Mouse (Mus musculus) 3T3-L1 (cell line): Measurements from ENCODE around the gene Rassf8.
A peak's percentile ranks its signal among the peaks of the same experiment; 100 is the strongest.

Experiments used
- DNase-seq: peaks from one replicate; pipeline ENCODE4 v3.0.0-alpha.2; 2015; ENCODE audit warnings: low read depth, low spot score

The Rassf8 gene

DNA sequence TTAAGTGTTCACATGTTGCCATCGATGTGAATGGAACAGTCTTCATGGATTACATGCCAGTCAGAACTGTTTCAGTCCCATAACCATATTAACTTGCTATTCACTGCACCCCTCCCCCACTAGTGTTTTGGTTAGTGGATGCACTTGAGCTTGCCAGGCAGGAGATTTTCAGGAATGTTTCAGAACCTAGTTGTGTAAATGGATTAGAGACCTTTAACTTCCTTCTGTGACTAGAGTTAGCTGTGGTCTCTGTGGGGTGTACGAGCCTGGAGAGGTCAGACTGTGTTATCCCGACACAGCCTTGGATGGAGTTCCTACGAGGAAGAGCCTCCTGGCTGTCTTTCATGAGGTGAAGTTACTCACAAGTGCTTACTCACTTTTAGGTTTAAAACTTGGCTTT lies 29.7 kb downstream of the Rassf8 start:
- DNase-seq, result no peak

DNA sequence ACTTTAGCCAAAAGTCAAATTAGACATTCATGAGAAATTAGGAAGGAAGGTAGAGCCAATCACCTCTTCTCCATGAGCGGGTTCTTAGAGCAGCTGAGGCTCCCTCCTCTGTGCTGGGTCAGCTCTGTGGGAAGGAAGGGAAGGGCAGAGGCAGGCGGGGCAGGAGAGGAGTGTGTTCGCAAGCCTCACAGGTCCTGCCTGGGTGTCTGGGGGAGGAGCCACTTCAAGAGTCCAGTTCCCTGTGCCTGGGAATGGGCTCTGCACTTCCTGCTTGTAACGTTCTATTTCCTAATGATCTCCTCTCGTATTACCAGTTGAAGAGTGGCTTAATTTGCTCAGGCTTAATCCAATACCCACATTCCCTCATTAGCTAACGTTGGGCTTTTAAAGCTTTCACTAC lies 32.8 kb downstream of the Rassf8 start:
- no peak for DNase-seq

DNA sequence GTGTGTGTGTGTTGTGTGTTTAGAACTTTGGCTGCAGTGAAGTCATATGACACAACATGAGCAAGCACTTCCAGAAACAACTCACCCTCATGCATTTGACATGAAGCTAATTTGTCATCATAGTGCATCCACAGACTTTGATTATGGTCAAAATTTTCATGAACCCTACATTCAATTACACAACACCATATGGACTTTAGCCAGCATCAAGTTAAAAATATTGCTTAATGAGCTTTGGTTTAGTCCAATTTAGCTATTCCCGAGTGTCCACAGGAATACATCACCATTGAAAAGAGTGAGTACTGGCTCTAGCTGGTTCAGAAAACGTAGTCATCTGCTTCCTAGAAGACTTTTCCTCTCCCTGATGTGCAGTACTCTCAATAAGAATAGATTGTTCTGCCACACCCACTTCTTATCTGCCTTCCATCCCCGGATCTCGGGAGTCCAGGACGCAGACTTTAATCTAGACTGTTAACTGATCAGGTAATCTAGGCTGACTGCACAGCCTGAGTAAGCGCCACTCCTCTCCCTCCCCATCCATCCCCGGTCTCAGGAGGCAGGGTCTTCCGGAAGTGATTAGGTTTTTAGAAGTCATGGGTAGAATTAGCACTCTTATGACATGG lies 33.7 kb downstream of the Rassf8 start:
- DNase-seq, result no peak

DNA sequence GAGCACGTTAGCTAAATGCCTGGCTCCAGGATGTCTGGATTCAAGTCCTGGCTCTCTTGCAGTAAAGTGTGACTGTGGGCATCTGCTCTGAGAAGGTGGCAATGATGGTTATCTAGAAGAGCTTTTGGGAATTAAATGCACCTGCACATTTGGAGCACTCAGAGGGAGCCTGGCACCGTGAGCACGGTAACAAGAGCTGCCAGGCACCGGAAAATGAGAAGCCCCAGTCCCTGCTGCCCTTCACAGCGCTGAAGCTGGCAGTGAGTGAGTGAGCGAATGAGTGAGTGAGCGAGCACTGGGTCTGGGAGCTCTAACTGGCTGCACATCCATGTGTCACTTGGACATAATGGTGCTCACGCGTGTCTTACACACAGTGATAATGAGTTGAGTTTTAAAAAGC lies 34.7 kb downstream of the Rassf8 start:
- DNase-seq, result no peak

DNA sequence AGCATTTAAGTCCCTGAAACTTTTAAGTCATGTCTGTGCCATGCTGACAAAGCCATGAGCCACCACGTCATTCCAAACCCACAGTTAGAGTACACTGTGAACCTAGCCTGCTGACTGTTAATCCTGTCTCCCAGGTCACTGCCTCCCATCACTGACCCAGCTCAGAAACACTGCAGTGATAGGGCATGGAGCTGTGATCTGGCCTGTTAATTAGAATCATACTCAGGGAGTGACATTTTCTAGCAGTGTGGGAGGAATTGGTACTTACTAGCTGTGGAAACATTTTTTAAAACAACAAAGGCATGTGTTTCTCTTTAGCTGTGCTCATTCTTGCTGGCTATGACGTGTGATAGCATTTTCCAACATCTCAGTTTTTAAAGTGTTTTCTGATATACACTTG lies 35.4 kb downstream of the Rassf8 start:
- no peak for DNase-seq

- DNase-seq, result no peak
These were observed 40.8 kb downstream of the Rassf8 start for GRCm38 (mm10) chr6:145787311-145787710.

- no peak for DNase-seq
These were observed 43.2 kb downstream of the Rassf8 start for GRCm38 (mm10) chr6:145789738-145790137.

DNA sequence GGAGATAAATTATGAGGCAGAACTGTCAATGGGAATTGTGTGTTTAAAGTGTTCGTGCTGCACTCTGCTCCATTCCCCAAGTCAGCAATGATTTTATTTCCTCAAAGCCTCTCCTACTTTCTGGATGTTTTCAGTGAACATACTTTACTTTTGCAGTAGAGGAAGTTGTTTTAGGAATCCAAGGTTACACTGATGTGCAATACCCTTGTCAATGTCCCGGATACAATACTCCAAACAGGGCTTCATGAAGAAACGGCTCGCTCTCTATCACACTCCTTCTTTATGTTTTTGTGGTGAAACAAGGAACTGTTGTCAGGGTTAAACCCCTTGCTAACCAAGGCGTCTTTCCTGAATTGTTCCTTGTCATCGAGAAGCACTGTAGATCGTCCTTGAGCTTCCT lies 45.8 kb downstream of the Rassf8 start:
- DNase-seq, result no peak

- DNase-seq, result peak; percentile 90
These were observed 46.6 kb downstream of the Rassf8 start for GRCm38 (mm10) chr6:145793109-145793593.

GRCm38 (mm10) chr6:145794671-145795070 lies 48.1 kb downstream of the Rassf8 start:
- DNase-seq, result peak; percentile 49

DNA sequence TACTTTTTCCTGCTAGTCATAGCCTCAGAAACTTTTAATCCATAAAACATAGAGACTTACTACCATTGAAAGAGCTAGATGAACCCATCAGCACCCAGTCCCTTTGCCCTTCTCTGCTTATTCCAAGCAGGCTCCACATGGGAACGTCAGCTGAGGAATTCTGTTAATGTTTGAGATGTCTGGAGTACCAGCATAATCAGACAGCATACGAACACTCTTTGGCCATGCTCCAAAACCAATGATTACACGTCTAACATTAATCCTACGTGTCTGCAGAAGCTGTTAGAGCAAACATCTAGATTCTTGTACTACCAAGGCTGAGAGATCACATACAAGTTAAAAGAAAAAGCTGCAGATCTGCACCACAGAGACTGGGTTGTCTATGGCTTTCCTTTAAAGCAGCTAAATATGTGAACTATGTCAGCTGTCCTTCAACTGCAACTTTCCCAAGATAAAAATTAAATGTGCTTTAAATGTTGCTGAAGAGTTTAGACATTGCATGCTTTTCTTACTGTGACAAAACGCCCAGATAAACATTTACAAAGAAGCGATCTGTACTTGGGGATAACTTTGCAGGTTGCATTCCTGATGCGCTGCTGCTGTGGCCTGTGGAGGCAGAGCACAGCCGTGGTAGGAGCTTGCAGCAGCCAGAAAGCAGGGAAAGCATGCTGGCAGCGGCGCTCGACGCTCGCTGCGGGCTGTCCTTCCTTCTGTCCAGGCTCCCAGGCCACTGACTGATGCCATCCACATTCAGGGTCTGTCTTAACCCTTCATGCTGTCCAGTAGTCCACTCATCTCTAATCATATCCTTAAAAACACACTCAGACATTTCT lies 49.9 kb downstream of the Rassf8 start:
- DNase-seq, result no peak

- no peak for DNase-seq
These were observed 51.1 kb downstream of the Rassf8 start for GRCm38 (mm10) chr6:145797692-145798091.

DNA sequence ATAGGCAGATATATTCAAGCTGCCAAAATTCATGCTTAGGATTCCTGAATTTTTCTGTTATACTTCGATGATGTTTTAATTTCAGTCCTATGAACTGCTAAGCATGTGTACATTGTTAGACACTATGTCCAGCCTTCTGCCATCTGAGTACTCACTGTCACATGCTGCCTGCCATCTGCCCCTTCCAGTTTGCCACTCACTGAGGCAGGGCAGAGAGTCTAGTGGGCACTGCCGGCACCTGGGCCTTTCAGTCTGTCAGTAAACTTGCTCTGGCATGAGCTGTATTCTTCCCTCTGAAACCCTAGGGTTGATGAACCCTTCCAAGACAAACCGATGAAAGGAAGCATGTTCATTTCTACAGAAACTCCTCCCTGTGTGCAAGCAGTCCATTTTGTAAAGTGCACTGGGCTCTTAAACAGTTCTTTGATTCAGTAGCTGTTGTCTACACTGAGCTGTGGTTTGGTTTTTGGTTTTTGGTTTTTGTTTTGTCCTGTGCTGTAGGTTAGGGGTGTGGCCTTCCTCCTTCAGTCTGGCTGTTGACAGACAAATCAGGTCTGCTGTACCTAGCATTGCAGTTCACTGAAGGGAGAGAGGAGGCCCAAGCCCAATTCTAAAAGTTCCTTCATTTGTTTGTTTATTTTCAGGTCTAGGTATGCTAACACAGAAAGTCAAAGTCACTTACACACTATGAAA lies 55.4 kb downstream of the Rassf8 start:
- DNase-seq, result no peak

DNA sequence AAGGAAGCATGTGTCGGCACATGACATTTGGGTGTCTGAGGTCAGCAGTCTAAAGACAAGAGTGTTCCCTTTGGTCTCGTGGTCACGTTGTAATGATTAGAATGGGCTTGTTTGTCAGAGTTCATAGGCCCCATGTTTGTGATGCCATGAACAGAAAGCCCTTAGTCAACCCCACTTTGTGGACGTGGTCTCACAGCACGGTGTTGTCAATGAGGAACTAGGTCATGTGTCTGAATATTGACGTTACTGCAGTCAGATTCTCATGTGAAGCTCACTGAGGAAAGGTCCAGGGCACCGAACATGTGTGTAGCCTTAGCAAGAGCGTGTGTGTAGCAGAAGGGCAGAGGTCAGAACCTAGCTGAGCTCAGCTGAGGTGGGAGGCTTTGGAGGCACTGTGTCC lies 56.3 kb downstream of the Rassf8 start:
- no peak for DNase-seq

- no peak for DNase-seq
These were observed 57.7 kb downstream of the Rassf8 start for GRCm38 (mm10) chr6:145804276-145804675.

GRCm38 (mm10) chr6:145806784-145807183 lies 60.2 kb downstream of the Rassf8 start:
- no peak for DNase-seq

- DNase-seq, result no peak
These were observed 61.4 kb downstream of the Rassf8 start for GRCm38 (mm10) chr6:145807929-145808328.

DNA sequence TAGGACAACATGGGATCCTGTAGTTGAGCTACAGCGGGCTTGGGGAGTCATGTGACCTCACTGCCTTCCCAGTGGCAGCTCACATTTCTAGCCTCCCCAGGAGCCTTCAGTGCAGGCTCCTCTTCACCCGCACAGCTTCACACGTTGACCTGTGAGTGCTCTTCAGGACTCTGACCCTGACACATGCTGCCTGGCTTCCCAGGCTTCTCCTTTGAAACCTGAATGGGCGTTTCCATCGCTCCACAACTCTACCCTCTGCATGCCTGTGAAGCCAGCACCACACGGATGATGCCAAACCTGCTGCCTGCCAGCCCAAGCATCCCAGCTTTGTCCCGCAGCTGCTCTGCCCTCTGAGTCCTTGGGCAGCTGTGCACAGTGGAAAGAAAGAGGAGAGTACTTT lies 63.0 kb downstream of the Rassf8 start:
- no peak for DNase-seq

DNA sequence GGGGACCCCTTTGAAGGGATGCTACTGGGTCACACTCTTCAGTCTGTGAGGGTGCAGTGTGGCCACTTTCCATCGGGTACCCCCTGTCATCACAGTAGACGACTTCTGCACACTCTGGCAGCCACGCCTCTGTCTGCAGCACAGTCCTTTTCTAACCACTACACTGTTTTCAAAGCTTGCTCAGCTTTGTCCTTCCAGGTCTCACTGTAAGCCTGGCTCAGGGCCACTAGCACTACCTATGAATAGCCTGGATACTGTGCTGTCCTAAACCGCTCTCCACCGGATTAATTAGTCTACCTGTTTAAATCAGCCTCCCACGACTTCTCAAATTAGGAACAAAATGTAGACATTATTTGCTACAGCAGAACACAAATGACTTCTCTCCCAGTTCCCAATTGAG lies 63.5 kb downstream of the Rassf8 start:
- DNase-seq, result no peak

GRCm38 (mm10) chr6:145811174-145811573 lies 64.6 kb downstream of the Rassf8 start:
- DNase-seq, result no peak

DNA sequence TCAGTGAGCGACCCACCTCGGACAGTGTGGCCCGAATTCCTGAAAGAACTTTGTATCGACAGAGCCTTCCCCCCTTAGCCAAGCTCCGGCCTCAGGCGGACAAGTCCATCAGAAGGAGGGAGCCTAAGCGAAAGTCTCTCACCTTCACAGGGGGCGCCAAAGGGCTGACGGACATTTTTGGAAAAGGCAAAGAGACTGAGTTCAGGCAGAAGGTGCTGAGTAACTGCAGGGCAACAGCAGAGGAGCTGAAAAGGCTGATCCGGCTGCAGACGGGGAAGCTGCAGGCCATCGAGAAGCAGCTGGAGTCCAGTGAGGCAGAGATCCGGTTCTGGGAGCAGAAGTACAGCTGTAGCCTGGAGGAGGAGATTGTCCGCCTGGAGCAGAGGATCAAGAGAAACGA lies 68.7 kb downstream of the Rassf8 start:
- peak; percentile 26 for DNase-seq

GRCm38 (mm10) chr6:145819151-145819550 lies 72.6 kb downstream of the Rassf8 start:
- no peak for DNase-seq

- DNase-seq, result no peak
These were observed 75.7 kb downstream of the Rassf8 start for GRCm38 (mm10) chr6:145822218-145822617.
